Mouse (Mus musculus) v-Abl transformed pro-B cells (cell line): Measurements from ENCODE around the gene Tfap2c.

Experiments used
- in situ Hi-C, 2 experiments: fragments of 400-800 bp; cut with MboI; formaldehyde crosslinking; loops; one replicate each; pipeline ENCODE4 v1.15.1; 2025; ENCODE audit not compliant: unreplicated experiment in 2 of 2

The Tfap2c gene

DNA sequence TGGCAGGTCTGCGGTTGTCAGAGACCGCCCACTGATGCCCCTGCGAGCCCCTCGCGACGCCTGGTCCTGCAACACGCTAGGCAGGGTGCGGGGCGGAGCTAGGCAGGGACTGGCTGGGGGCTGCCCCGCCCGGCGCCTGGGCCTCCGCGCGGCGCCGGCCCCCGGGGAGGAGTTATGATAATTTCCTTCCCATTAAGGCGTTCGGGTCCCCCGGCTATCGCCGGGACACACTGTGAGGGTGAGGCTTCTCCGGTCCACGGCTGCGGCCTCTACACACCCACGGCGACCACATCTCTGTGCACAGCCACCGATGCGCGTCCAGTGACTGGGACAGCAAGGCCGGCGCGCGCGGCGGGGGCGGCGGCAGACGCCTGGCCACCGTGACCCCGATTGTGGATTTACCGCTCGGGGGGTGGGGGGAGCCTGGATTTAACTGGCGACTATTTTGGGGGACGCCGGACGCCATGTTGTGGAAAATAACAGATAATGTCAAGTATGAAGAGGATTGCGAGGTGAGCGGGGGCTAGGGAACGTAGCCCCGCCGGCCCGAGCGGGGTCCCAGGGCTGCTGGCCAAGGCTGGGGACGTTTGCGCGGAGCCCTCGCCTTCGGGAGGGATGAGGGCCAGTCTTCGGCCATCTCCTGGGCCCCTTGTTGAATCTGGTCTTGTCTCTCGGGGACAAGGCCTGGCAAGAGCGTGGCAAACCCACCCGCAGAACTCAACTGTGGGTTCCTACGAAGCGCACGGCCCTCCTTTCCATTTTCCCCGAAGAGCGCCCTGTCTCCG is at the start of gene Tfap2c:
Gene Tfap2c (plus strand): TSS at position 223 of the 785 bp plus-strand sequence.
- in situ Hi-C loops = no loop called here

DNA sequence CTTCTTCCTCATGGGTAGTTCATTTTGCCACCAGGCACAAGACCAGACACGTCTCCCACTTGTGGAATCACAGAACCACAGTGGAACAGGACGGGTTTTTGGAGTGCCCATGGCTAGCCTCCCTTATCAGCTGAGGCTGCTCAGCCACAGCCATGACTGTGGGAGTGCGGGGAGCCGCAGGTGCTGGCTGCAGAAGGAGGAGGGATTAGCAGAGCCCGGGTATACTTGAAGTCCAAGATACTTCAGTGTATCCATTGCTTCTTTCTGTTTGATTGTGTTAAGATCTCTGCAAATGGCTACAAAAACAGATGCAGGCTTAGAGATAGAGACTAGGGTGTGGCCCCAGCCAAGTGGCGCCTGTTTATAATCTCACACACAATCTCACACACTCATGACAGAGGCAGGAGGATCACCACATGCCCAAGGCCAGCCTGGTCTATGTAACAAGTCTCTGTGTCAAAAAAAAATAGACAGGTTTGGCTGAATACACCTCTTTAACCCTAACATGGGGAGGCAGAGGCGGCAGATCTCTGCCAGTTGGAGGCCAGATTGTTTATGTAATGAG is 48.6 kb upstream of the Tfap2c start:
- in situ Hi-C loops = loop anchor here (5.0 to 25.0 kb wide), 2 partner anchors 279 to 1639 kb away; no protein-coding TSS in a partner anchor

DNA sequence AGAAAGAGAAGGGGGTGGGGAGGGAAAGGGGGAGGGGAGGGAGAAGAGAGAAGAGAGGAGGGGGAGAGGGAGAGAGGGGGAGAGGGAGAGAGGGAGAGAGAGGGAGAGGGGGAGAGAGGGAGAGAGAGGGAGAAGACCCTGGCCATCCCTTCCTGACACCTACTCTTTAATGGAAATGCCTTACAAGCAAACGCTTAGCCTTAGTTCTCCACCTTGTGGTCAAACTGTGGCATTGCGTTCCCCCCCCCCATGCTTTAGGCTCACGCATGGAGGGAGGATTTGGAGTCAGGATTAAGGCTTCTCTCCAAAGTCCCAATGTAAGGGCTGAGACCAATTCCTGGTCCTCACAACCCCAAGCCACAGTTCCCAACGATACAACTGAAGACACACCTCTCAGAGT is 48.1 kb upstream of the Tfap2c start:
- in situ Hi-C loops = loop anchor here (5.0 to 25.0 kb wide), 2 partner anchors 279 to 1639 kb away; no protein-coding TSS in a partner anchor

DNA sequence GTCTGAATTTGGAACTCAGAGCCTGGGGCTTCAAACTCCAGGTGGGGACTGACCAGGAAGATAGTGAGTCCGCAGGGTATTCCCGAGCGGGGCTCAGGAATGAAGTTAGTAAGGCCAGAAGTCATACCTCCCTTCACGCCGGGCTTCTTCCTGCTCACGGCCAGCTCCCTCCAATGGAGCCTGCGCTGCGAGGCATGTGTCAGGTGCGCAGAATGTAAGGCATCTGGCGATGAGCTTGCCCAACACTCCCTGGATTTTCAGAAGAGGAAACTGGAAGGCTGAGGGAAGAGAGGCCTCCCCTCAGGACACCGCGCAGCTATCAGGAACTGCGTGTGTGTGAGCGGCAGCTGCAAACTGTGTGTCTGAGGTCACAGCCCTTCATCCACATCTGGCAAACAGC is 47.2 kb upstream of the Tfap2c start:
- in situ Hi-C loops = loop anchor here (5.0 to 25.0 kb wide), 2 partner anchors 280 to 1640 kb away; no protein-coding TSS in a partner anchor

DNA sequence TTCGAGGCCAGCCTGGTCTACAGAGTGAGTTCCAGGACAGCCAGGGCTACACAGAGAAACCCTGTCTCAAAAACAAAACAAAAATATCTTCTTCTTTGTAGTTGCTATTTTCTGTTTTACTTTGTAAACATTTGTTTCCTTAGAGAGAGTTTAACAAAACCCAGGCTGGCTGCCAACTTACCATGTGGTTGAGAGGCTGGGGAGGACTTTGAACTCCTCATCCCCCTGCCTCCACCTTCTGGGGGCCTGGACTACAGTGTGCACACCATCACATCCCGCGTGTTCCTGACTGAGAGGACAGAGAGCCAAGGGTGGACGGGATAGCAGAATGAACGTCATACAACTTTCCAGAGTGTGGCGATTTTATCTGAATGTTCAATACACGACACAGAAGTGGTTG is 43.3 kb upstream of the Tfap2c start:
- in situ Hi-C loops = loop anchor here in 1 of 2 experiments (25.0 kb wide), 1 partner anchor 1644 kb away; no protein-coding TSS in a partner anchor

DNA sequence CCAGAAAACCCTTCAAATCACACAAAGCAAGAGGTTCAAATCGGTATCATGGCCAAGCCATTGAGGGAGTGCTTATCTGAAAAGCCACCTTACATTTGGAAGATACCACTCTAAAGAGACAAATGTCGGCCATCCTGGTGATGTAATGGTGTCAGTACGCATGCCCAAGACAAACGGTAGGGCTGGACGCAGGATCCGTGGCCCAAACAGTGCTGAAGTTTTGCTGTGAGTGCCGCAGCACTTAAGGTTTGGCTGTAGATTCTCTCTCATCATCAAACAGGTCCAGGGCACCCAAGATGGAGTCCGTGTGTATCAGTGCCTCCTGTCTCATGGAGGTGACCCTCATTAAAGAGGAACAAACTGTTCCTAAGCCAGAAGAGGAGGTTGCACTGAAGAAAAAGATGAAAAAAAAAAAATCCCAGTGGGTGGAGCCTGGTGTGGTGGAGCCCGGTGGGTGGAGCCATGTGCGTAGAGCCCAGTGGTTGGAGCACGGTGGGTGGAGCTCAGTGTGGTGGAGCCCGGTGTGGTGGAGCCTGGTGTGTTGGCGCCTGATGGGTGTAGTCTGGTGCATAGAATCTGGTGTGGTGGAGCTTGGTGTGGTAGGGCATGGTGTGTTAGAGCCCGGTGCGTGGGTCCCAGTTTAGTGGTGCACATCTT is 39.2 kb upstream of the Tfap2c start:
- in situ Hi-C loops = loop anchor here in 1 of 2 experiments (25.0 kb wide), 1 partner anchor 1648 kb away; no protein-coding TSS in a partner anchor

DNA sequence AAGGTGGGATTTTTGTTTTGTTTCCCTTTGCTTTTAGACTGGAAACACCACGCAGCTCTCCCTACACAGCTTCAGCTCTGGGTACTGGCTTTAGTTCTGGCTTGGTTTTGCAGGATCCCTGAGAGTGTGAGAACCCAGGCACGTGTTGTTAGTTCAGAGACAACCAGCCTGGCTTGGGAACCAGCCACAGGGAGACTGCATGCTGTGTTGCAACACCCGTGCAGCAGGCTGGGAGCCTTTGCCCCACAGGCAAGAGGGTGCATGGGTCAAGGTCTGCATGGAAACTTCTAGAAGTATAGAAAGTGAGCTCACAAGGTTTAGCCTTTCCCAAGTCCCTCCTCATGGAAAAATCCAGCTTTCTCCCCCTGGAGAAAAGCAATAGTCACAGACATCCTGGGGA is 38.5 kb upstream of the Tfap2c start:
- in situ Hi-C loops = loop anchor here in 1 of 2 experiments (25.0 kb wide), 1 partner anchor 1649 kb away; no protein-coding TSS in a partner anchor

DNA sequence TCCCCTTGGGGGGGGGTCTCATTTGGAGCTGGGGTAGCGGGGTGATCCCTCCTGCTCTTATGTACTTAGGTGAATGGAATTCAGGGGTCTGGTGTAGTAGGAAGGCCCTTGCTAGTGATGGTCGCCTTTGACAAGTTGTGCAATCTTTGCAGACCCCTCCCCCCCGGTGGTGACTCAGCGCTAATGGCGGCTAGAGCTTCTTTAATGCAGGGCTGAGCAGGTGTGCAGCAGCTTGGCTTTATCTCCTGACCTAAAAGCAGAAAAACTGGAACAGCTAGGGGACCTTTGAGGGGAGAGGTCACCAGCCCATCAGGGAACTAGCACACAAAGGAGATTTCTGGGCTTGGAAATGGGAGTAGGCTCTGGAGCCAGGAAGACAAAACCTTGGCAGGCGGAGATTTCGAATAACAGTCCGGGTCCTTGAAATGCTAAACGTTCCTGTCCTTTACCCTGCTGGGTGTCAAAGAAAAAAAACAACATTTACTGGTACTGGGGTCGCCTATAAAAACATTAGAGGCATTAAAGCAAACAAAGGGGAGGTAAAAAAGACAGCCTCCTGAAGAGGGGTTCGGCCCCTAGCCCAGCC is 32.9 kb upstream of the Tfap2c start:
- in situ Hi-C loops = loop anchor here in 1 of 2 experiments (25.0 kb wide), 1 partner anchor 1654 kb away; no protein-coding TSS in a partner anchor

DNA sequence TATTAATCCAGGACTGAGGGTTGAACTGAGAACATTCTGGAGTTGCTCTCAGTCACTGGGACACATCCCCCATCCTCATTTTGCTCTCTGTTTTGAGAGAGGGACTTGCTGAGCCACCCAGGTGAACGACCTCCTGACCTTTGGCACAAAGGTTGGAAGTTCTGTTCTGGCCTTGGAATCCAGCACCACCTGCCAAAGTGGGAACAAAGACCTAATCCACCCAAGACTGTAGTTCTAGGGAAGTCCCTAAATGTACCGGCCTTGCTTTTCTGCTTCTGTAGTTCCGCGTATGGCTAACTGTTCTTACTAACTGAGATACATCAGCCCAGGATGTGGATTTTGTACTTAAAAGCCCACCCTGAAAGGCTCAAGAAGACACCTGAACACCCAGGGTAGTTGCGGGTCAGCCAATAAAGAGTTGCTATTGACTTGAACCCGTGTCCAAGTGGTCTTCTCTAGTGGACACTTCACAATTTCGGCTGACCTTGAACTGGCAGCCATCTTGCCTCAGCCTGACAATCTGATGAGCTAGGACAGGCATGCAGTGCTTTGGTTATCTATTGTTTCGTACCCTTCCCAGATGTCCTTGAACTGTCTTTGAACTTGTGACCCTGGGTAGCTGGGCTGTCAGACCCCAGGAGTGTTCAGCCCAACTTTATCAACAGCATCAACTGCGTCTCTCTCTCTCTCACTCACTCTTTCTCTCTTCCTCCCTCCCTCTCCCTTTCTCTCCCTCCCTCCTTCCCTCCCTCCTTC is 28.6 kb upstream of the Tfap2c start:
- in situ Hi-C loops = loop anchor here in 1 of 2 experiments (25.0 kb wide), 1 partner anchor 1658 kb away; no protein-coding TSS in a partner anchor

DNA sequence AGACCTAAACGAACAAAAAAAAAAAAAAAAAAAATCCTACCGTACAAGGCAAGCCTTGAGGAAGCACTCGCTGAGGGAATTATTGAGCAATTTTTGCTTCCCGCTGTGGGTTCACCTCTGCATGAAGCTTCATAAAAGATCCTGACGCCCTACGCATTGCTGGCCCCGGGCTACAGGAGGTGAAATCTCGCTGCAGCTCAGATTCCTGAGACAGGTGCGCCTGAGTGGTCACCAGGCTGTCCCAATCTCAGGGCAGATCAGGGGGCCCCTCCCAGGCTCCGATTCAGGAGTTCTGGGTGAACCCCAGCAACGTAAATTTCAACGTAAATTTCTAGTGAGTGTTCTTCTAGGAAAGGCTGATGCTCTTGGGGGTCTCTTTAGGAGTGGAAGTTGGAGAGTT is 26.9 kb upstream of the Tfap2c start:
- in situ Hi-C loops = loop anchor here in 1 of 2 experiments (25.0 kb wide), 1 partner anchor 1660 kb away; no protein-coding TSS in a partner anchor

DNA sequence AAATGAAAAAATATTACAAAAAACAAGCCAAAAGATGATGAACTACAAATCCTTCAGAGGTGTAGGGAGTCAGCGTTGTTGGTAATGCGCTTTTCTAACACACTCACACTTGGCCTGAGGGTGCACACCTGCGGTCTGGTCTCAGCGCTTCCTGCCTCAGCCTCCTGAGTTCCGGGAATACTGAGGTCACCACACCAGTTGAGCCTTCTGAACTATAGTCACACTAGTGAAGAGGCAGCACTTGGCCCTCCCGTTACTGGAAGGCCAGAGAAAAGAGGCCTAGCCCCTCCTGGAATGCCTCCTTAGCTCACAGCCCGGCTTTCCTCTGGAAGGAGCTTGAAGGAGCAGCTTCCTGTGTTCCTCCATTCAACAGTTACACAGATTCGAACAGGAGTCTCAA is 22.2 kb upstream of the Tfap2c start:
- in situ Hi-C loops = no loop called here

DNA sequence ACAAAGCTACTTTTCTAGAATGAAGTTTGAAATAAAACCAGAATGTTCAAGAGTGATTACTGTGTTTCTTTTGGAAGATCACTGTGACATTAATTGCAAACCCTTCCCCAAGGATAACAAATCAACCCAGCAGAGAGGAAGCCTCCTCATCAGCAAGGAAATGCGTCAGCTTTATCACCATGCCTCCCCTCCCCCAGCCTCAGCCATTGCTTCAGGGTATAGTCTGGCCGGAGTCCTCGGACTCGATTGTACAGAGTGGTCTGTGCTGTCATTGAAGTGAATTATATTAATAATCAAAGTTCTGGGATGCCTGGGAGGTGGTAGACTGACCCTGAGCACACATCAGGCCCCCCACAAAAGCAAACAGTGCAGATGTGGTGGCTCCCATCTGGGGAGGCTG is 5.4 kb upstream of the Tfap2c start:
- in situ Hi-C loops = no loop called here

DNA sequence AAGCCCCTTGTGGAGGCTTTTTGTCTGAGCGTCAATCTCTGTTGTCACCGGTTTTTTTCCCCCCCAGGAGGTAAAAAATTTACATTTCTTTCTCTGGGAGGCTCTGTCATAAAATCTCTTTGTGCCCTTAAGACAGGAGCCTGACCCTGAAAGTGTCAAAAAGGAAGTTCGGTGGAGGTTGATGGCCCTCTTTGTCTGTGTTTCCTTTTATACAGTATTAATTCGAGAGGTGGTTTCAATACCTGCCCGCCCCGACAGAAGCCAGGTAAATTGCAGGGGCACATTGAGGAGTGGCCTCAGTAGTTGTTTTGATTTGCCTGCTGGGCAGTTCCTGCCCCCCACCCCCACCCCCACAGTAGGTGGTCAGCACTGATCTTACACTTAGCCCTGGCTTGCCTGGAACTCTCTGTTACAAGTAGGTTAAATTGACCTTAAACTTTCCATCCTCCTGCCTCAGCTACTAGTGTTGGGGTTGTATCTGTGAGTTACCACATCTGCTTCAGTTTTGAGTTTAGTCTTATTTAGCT is 4.7 kb upstream of the Tfap2c start:
- in situ Hi-C loops = no loop called here

DNA sequence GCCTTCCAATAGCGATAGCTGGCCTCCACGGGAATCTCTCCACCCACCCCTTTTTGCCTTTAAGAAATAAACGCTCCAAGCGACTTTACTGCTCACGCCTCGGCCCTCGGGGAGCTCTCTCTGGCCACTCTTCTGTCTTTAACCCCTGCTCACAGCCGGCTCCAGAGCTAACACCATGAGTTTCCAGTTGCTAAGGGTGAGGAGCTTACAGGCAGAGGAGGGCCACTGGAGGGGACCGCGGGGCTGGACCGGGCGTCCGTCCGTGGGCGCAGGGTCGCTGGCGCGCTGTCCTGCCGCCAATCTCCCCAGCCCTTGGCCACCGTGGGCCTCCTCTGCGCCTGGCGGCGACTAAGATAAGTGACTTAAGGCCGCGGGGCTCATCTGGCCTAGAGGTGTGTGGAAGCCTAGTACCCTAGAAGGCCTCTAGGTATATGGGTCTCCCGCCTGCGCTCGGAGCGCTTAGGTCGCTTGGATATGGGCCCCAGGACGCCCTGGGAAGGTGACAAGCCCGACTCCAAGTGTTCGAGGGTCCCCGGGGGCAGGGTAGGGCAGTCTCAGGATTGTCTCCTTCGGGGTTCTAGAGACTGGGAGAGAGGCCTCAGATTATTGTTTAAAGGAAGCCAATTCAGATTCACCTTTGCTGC is 3.7 kb upstream of the Tfap2c start:
- in situ Hi-C loops = no loop called here

DNA sequence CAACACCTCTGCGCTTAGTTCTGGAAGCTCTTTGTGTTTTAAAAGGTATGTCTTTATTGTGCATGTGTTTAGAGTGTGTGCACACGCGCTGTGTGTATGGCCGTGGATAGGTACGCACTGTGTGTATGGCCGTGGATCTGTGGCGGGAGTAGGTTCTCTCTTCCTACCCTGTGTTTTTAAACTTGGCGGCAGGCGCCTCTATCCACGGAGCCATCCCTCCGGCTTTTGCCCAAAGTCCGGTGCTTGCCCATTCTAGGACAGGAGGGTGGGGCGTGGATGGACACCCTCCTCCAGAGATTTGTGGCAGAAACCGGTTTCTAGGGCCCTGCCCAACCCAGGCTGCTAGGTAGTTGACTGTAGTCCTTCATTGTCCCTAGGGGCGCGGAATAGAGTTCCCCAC is 2.8 kb upstream of the Tfap2c start:
- in situ Hi-C loops = no loop called here

DNA sequence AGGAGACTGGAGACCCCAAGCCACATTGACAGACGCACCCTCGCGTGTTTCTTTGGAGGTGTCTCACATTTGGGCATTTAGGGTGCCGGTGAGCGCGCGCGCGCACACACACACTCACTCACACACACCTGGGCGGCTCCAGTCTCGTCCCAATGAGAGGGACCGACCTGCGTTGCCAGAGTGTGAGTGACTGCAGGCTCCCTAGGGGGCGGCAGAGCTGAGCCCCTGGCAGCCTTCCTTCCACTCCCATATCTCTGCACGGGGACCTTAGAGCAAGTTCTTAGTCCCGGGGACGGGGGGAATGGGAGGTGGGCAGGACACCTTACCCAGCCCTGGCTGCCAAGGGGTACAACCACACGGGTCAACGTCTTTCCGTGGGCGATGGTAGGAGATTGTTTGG is 2.3 kb upstream of the Tfap2c start:
- in situ Hi-C loops = no loop called here

DNA sequence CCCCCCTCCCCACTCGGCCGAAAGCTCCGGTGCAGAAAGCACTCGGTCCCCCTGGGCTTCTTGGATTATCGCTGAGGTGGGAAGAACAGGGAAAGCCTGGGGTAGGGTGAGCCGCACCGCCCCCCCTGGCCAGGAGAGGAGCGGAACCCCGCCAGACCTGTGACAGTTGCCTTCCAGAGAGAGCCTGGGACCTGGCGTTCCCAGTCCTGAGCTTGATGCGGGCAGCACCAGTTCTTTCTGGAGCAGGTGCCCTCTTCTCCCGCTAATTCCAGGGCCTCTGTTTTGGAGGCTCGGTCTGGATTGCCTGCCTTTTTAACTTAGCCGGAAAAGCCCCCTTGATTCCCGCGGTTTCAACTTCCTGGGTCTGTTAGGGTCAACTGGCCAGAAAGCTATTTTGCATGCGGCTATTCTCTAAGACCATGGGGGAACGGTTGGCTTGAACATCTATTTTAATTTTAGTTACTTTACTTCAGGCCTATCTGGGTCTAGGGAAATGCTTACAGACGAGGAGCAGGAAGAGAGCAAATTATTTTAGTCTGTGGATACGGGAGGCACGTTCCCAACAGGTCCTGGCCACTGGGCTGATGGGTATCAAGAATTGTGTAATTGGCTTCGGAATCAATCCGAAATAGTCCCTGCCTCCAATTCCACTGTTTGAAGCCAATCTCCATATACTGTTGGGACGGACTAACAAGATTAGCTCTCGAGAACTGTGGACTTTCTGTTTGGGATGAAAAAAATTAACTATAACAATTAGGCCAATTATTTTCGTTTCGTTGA is 1.4 kb upstream of the Tfap2c start:
- in situ Hi-C loops = no loop called here

DNA sequence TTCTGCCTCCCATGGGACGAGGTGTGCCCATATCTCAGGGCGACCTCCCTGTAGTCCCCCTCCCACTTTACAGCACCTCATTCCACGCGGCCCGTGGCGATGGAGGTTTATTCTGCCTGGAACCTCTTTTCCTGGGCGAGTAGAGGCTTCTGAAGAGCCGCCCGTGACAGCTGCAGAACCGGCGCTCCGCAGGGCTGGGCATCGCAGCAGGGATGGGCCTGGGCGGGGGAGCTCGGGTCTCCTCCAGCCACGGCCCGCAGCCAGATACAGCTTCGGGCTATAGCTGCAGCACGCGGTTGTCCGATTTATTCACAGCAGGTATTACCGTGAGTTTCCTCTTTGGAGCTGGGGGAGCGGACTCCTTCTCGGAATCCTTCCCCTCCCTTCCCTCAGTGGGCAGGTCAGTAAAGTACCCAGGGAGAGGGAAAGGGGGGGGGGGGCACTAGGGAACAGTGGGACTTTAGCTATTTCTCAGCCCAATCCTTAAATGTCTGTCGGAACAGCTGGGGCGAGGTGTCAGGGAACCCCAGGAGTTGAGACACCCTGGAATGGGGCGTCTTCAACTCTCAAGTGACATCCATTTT is 629 bp upstream of the Tfap2c start:
- in situ Hi-C loops = no loop called here
